Mouse (Mus musculus) layer of hippocampus, postnatal 25 days (tissue): ENCODE data around the gene Tm4sf19. TPM values are rescaled to one million over a fixed set of nuclear protein-coding genes. Genes with fewer than 3 reads are reported as not detected.

Experiments used
- DNase-seq, 2 experiments: peaks; one replicate each; pipeline ENCODE4 v3.0.0; 2022; ENCODE audit warnings: mixed read lengths in 2 of 2, low spot score in 1 of 2; ENCODE audit errors: extremely low spot score in 1 of 2
- total RNA-seq, 2 experiments: library from RNA; stranded (reverse); gene quantifications; 2 replicates each; pipeline ENCODE4 v1.2.3; 2021

The Tm4sf19 gene
- total RNA-seq, result not detected

DNA sequence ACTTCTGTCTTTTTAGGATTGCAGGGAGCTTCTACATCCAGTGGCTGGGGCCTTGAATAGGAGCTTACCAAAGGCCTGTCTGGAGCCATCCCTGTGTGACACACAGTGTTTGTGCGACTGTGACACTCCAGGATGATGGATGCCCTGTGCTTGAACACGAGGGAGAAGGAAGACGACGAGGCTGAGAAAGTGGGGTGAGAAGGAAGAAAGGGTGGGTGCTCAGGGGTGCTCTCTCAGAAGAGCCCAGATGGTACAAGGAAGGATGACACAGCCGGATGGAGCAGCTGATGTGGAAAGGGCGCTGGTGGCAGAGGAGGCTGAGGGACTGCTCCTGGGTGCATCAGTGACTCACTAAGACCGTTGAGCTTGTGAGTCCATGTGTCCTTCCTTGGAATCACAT is at the start of gene Tm4sf19:
Tm4sf19 (plus strand) TSS at position 240 of the 400 bp plus-strand sequence.
- no peak for DNase-seq

- DNase-seq, result no peak
Observed at GRCm38 (mm10) chr16:32350776-32351175, 49.5 kb upstream of the Tm4sf19 start.

GRCm38 (mm10) chr16:32363530-32363929 is 36.8 kb upstream of the Tm4sf19 start:
- DNase-seq, result no peak

GRCm38 (mm10) chr16:32371351-32371750 is 29.0 kb upstream of the Tm4sf19 start:
- DNase-seq, result peak in 1 of 2 experiments; percentile 38

DNA sequence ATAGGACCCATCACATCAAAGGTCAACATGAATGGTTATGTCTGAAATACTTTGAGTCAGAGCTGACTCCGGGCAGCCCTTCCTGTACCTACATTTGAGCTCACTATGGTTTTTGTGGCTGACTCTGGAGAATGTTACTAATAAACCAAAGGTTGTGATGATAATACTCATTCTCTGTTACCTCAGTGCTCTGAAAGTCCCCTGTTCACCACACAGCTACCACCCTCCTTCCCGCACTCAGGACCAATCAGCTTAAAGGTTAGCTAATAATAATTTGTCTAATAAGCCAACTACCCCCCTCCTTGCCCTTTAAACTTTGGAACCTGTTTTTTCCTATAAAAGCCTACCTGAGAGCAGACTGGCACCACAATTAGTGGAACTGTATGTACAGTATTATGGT is 20.7 kb upstream of the Tm4sf19 start:
- DNase-seq, result no peak

DNA sequence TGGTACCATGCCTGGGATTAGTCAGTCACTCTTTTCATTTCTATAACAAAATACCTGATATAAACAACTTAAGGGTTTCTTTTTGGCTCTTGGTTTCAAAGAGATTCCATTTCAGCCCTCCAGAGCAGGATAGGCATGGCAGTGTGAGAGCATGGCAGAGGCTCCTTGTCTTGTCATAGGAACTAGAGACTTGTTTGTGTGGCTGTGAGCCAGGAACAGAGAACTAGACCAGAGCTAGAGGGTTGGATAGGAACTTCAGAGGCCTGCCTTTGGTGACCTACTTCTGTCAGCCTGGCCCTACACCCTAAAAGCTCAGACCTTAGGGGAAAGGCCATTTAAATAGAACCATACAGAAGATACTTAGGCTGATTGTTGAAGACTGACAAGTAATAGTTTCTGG is 17.4 kb upstream of the Tm4sf19 start:
- DNase-seq, result no peak

DNA sequence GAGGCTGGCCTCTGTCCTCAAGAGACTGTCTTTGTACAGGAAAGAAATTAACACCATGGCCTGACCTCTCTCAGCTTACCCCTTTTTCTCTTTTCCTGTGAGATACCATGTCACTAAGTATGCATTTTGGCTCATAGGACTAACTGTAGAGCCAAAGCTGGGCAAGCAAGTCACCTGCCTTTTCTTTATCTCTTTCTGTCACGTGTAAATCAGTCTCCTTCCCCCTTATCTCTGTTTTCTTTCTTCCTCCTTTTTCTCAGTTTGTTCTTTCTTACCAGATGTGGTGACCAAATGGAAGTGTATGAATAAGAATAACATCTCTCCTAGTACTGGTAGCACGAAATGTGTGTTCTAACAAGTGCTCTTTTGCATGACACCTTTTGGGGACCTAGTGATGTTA is 15.4 kb upstream of the Tm4sf19 start:
- no peak for DNase-seq

- DNase-seq, result no peak
Observed at GRCm38 (mm10) chr16:32386826-32387225, 13.5 kb upstream of the Tm4sf19 start.

DNA sequence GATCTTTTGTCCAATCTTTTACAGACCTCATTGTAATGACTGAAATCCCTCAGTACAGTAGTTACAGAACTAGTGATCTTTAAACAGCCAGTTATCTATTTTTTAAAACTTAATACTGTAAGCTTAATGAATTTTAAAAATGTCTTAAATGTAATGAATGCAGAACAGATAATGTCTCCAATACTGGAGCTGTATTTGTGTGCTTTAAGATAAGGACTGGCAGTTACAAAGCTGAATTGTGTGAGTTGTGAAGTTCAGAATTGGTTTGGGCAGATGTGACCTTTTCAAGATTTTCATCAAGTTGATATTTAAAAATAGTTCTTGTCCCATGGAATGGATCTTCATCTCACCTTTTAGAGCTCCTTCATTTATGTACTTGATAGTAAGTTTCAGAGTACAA is 11.3 kb upstream of the Tm4sf19 start:
- DNase-seq, result no peak

- no peak for DNase-seq
Observed at GRCm38 (mm10) chr16:32389841-32390240, 10.5 kb upstream of the Tm4sf19 start.

DNA sequence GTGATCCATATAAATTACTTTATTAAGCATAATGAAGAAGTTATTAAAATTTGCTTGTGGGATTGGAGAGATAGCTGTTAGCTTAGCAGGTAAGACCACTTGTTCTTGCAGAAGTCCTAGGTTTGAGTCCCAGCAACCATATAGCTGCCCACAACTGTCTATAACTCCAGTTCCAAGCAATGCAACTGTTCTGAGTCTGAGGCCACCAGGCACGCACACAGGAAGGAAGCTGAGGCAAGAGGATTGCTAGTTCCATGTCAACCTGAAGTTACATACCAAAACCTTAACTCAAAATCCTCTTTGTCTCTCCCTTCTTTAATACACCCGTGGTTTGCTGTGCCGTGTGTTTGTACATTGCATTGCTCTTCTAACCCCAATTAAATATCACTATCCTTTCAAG is 9.4 kb upstream of the Tm4sf19 start:
- DNase-seq, result no peak

DNA sequence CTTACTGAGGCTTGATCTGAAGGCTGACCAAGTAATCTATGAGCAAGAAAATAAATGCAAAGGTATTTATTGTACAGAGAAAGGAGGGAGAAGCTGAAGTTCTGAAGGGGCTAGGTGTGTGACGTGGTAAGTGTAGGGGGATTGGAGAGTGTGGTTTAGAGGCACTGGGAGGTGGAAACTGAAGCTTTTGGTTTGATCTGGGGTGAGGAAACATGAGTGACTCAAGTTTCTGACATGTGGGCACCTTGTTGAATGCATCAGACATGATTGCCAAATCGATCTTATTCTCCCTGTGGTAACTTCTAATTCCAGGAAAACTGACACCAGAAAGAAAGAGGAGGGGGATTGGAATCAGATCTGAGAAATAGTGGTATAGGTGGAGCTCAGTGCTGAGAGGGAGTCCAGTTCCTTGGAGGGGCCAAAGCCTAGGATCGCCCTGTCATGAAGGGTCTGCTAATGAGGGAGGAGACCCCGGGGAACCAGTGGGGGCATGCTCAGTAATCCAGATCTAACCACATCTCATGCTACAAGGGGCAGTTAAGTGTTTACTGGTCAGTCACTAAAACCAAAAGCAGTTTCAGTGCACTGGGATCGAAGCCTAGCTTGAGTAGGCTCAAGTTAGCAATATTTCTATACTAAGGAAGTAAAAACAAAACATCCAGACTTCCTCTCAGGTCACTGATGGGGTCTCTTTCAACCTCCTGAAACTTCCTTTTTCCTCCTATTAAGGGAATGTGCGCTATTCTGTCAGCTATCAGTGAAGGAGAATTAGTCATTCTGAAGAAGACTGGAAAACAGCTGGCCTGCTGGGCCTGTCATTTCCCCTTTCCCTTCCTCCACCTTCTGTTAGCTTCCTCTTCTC is 4.4 kb upstream of the Tm4sf19 start:
- no peak for DNase-seq

DNA sequence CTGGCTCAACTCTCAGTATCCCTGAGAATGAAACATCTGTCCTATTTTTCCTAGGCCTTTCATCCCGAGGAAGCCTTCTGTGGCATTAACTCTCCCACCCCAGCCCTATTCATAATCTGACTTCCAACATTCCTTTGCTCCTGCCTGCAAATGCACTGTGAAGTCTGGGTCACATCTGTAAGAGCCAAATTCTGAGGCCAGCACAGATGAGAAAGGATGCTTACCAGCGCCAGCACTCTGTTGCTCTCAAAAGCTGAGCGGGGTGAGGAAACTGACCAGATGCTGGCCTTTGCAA is 3.8 kb upstream of the Tm4sf19 start:
- DNase-seq, result no peak

DNA sequence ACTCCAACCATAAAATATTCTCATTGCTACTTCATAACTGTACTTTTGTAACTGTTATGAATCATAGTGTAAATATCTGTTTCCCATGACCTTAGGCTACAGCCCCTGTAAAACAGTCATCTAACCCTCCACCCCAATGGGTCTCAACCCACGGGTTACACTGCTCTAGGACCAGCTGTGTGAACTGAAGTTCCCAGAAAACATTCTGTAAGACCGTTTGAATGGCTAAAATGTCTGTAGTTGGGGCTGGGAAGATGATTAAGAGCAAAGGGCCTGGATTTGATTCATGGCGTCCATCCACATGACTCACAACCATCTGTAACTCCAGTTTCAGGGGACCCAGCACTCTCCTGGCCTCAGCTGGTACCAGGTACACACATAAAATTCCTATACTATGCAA is 2.1 kb upstream of the Tm4sf19 start:
- no peak for DNase-seq

DNA sequence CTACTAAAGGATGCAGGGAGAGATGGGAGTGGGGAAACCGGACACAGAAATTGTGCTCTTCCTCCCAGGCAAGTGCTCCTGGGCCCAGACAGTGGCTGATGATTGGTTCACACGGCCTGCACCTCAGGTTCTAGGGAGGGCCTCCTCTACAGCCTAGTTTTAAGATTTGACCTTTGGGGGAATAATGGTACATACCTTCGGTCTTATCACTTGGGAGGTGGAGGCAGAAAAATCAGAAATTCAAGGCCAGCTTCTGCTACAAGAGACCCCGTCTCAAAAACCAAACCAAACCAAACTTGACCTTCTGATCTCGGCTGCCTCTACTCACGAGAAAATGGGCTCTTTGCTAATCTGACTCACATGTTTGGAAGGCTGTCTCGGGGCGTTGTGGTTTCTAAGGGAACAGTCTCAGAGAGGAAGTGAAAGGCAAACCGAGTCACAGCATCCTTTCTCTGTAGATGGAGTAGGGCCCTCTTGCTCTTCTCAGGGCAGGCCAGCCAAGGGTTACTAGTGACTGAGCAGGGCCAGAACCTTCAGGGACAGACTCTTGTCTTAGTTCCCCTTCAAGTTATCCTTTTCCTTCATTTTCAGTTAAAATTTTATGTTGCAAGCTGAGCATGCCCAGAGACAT is 1.1 kb downstream of the Tm4sf19 start:
- DNase-seq, result no peak

- no peak for DNase-seq
Observed at GRCm38 (mm10) chr16:32402818-32403217, 2.5 kb downstream of the Tm4sf19 start.

GRCm38 (mm10) chr16:32405716-32406115 is 5.4 kb downstream of the Tm4sf19 start:
- DNase-seq, result no peak

- DNase-seq, result no peak
Observed at GRCm38 (mm10) chr16:32406671-32407070, 6.4 kb downstream of the Tm4sf19 start.

DNA sequence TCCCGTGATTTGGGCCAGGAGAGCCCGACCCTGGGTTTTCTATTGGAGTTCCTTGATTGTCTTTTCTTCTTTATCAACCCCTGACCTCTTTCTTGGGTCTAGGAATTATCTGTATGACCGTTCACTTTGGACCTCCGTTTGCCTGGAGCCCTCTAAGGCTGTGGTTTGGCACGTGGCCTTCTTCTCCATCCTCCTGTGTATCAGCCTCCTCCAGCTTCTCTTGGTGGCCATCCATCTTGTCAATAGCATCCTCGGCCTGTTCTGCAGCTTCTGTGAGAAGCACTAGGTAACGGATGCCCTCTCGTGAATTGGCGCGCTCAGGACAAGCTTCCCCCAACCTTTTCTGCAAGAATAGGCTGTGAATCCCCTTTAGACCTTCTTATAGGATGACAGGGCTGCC is 7.4 kb downstream of the Tm4sf19 start:
- DNase-seq, result no peak

- DNase-seq, result no peak
Observed at GRCm38 (mm10) chr16:32417457-32417856, 17.2 kb downstream of the Tm4sf19 start.

GRCm38 (mm10) chr16:32419517-32420483 is 19.5 kb downstream of the Tm4sf19 start, which contains the start of gene Tctex1d2:
TSS of gene Tctex1d2 (plus strand) at chr16:32419702.
- DNase-seq, result peak; percentile 83
